Mouse (Mus musculus) CD4-positive, CD25-positive, alpha-beta regulatory T cell, adult 9 weeks (primary cell): ENCODE measurements around the gene Cyp2d22. TPM values are rescaled to one million over a fixed set of nuclear protein-coding genes. Genes with fewer than 3 reads are reported as not detected.

ENCODE experiments used
- polyA plus RNA-seq: library from polyadenylated mRNA; unstranded; fragments of 100-300 nt; shearing (Covaris generic); gene quantifications from one replicate; pipeline ENCODE4 v1.2.1, GENCODE M21; 2017

The Cyp2d22 gene
- 10.7 TPM for polyA plus RNA-seq

GRCm38 (mm10) chr15:82379871-82380713 lies at the start of gene Cyp2d22:
Gene Cyp2d22 (minus strand): TSS chr15:82380260.

GRCm38 (mm10) chr15:82406981-82407380 lies 26.9 kb upstream of the Cyp2d22 start, which contains the start of gene Cyp2d10:
Gene Cyp2d10 (minus strand): TSS chr15:82407195.

DNA sequence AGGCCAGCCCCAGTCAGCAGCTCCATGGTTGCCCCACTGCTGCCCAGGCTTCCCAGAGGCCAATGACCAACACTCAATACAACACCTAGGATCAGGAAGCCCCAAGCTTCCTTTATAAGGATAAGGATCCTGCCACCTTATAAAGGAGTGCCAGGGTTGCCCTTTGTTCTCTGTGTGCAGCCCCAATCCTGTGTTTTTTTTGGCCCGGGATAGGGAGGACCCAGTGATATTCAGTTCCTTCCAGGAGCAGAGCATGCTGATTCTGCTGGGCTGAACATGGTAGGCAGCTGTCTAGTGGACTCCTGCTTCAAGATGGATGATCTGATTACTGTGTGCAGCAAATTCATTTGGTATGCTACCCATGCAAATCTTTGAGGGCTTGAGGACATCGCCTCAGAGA lies 13.9 kb upstream of the Cyp2d22 start, which contains the start of gene Cyp2d11:
Cyp2d11 (minus strand) TSS at position 101 of the 400 bp plus-strand sequence.

DNA sequence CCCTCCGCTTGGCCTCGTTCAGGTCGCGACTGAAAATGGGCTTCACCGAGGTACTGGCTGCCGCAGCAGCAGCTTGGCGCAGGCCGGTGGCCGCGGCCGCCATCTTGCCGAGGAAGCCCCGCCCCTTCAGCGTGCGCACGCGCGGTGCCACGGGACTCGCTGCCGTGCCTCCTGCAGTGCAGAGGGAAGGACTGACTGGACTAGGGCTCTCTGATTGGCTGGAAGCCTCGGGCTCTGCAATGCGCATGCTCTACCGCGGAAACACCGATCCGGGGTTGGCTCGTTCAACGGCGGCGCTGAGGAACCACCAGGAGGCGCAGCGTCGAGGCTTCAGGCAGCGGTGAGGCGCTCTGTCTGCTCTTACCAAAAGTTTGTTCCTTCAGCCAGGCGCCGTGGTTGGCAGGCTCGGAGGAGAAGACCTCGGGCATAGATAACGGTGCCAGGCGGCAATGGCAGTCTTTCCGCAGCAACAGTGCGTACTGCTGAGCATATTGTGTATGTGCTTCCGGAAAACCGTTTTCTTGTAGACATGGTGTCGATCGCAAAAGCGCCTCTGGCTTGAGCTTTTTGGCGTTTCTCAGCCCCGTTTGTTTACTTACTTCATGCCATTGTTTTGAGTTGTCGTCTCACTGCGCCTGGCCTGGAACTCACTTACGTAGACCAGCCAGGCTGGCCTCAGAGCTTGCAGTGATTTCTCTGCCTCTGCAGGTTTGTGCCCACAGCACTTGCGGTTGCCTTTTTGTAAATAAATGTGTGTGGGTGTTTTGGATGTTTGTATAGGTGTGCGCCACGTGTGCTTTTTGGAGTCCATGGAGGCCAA lies 25.7 kb downstream of the Cyp2d22 start, which contains the start of gene Ndufa6:
Ndufa6 (minus strand) TSS at position 197 of the 820 bp plus-strand sequence.

DNA sequence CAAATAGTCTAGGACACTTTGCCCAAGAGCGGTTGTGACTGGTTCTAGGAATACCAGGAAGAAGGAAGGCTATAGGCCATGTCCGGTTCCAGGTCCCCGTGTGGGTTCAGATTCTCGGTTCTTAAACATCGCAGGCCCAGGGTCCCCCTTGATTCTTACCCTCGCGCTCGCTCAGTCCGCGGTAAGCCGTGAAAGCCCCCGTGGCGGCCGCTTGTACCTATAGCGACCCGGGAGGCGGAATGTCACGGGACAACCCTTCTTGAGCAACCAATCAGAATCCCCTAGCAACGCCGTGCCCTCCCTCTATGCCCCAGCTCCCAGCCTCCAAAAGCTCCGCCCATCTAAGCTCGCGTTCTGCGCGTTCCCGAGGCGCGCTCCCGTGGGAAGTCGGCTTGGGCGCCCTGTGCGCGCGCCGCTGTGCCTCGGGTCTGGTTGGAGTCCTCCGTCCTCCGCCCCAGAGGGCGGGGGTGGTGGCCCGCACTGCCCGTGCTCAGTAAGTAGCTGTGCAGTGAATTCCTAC lies 41.4 kb downstream of the Cyp2d22 start, which contains the start of the genes Naga, Pheta2 and Smdt1:
Naga (minus strand) TSS at position 333 of the 520 bp plus-strand sequence.
Pheta2 (plus strand) TSS at position 350 of the 520 bp plus-strand sequence.
Smdt1 (plus strand) TSS at position 367 of the 520 bp plus-strand sequence.

Other genes starting within 250 kb of the Cyp2d22 start
- 187 TPM for gene Srebf2, start 233.1 kb downstream of the Cyp2d22 start, polyA plus RNA-seq
- gene Shisa8, start 167.4 kb downstream of the Cyp2d22 start, polyA plus RNA-seq = not detected
- 2.0 TPM for gene Tnfrsf13c, start 155.9 kb downstream of the Cyp2d22 start, polyA plus RNA-seq
- gene Cenpm, start 135.5 kb downstream of the Cyp2d22 start, polyA plus RNA-seq = 7.9 TPM
- not detected for gene 1500009C09Rik, start 127.9 kb downstream of the Cyp2d22 start, polyA plus RNA-seq
- not detected for gene Sept3, start 105.4 kb downstream of the Cyp2d22 start, polyA plus RNA-seq
- not detected for gene Wbp2nl, start 81.3 kb downstream of the Cyp2d22 start, polyA plus RNA-seq
- 68.6 TPM for gene Naga, start 41.3 kb downstream of the Cyp2d22 start, polyA plus RNA-seq
- 5.3 TPM for gene Pheta2, start 41.3 kb downstream of the Cyp2d22 start, polyA plus RNA-seq
- gene Smdt1, start 41.3 kb downstream of the Cyp2d22 start, polyA plus RNA-seq = 241 TPM
- gene Ndufa6, start 25.9 kb downstream of the Cyp2d22 start, polyA plus RNA-seq = 364 TPM
- gene Cyp2d11, start 13.8 kb upstream of the Cyp2d22 start, polyA plus RNA-seq = not detected
- not detected for gene Cyp2d10, start 26.9 kb upstream of the Cyp2d22 start, polyA plus RNA-seq
- not detected for gene Cyp2d9, start 53.2 kb upstream of the Cyp2d22 start, polyA plus RNA-seq
- not detected for gene Cyp2d12, start 174.8 kb upstream of the Cyp2d22 start, polyA plus RNA-seq
- gene Cyp2d34, start 240.7 kb upstream of the Cyp2d22 start, polyA plus RNA-seq = not detected